Mouse (Mus musculus): ENCODE measurements around the gene Olfr912.

Olfr912 gene

GRCm38 (mm10) chr9:38579878-38580277 is at the start of gene Olfr912:
TSS of gene Olfr912 (plus strand) at chr9:38580178.
- DNase-seq: no peak

DNA sequence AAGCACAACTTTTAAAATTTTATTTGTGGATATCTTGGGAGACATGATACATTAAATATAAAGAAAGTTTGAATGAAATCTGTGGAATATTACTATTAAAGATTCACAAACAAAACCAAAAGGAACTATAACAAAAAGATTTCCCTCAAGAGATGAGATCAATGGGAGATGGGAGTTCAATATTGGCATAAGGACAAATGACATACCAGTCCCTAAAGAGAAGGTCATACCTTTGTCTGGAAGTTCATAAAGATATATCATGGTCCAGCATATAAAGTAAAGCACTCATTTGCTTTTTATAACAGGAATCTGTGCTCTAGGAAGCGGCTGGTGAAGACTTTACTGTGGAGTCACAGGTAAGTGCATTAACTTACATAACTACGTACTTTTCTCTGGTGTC is 42.4 kb upstream of the Olfr912 start, which contains the start of gene Olfr910:
TSS of gene Olfr910 (plus strand) at position 301 of the 400 bp plus-strand sequence.
- DNase-seq: no peak

DNA sequence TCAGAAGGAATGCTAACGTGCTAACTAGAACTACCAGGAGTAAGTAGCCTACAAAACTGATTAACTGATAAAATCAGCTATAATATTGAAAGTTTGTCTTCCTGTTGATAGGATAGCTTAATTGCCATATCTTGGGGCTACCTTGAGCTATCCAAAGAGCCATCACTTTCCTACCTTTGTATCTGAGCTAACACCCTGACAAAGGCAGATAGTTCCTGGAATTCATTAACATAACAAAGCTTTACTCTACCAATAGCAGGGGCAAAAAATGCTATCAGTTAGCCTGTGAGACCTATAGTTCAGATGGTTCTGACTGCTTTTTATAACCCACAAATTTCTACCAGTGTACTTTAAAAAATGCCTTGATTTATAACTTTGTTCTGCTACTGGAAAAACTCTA is 11.1 kb downstream of the Olfr912 start:
- DNase-seq: no peak

DNA sequence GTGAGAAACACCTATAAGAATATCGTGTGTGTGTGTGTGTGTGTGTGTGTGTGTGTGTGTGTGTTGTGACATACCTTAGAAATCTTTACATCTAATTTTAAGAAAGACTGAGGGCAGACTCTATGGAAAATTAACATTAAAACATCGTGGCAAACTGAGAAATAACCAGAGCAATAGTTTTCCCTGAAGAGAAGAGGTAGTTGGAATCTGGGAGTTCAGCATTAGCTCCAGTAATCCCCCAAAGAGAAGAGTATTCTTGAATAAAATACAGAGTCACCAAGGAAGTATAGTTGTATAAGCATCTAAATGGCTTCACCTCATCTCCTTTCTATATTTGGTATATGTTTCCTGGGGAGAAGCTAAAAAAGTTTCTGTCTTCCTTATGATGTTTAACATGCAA is 12.5 kb downstream of the Olfr912 start, which contains the start of gene Olfr913:
TSS of gene Olfr913 (plus strand) at position 301 of the 400 bp plus-strand sequence.
- DNase-seq: no peak

DNA sequence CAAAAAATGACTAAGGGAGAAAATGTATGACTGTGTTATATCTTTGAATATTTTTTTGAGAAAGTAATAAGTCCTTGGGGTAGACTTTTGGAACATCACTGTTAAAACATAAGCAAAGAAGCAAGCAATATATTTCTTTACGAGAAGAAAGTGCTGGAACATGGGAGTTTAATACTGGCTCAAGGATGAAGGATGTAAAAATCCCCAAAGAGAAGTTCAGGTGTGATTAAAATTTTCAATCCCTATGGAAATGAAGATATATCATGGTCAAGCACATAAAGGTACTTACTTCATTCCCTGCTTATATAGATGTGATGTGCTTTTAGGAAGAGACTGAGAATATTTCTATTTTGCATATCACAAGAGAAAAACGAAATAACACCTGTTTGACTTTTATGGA is 24.8 kb downstream of the Olfr912 start, which contains the start of gene Olfr914:
TSS of gene Olfr914 (plus strand) at position 301 of the 400 bp plus-strand sequence.
- DNase-seq: no peak

DNA sequence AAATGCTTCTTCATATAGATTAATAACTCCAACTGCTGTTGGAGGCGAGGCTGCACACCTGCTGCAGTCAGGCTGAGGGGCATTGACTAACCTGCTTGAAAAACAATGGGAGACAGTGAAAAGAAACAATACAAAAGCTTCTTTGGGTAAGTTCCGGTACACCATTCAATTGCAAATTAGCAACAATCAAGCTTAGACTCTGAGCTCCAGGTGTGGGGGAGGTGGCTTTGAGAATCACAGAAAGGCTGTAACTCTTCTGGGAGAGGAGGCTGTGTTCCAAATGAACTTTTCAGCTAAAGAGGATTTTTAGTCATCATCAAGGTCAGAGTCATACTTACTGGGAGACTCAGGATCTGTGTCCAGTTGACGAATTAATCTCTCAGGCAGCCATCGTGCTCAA is 52.4 kb downstream of the Olfr912 start:
- DNase-seq: no peak

Measured in cerebellum, adult 9-10 months (tissue).